8 mouse cellular contexts compared by ENCODE assay signal in genomic region chr14:121697709-121698619, GRCm38 (mm10).
DNase-seq lines count a peak whose midpoint lies in the region; ATAC-seq and TF ChIP-seq lines count a peak whose summit lies in the region.

No protein-coding gene starts in this region.

- H3K36me3 ChIP-seq in forebrain, embryonic 10.5 days (replicated peaks), result no peaks in the 10 kb centered on the region
- H3K36me3 ChIP-seq in heart, embryonic 14.5 days (ENCODE audit: control insufficient read depth, insufficient read depth, low read length), result no peaks in the 10 kb centered on the region
- no peaks in the 10 kb centered on the region for H3K36me3 ChIP-seq in liver, embryonic 11.5 days (ENCODE audit: control insufficient read depth, insufficient read depth, low read length)
- no peaks in the 10 kb centered on the region for H3K36me3 ChIP-seq in midbrain, postnatal 0 days (ENCODE audit: insufficient read depth, low read length)

- no peaks in the 10 kb centered on the region for H3K9me3 ChIP-seq in forebrain, embryonic 10.5 days
- no peaks in the 10 kb centered on the region for H3K9me3 ChIP-seq in heart, embryonic 14.5 days (ENCODE audit: control insufficient read depth, low read length)
- H3K9me3 ChIP-seq in liver, embryonic 11.5 days (ENCODE audit: control insufficient read depth, low read length), result no peaks in the 10 kb centered on the region
- H3K9me3 ChIP-seq in midbrain, postnatal 0 days (ENCODE audit: low read length), result no peaks in the 10 kb centered on the region

- peak; percentile 28; the same call in 1 of the 2 replicates for TF ChIP-seq POLR2A in cerebellum, adult 2 months (IDR thresholded peaks at IDR 0.05; ENCODE audit: borderline replicate concordance, insufficient read depth, low read length)

- TF ChIP-seq CTCF in cerebellum, adult 2 months (IDR thresholded peaks at IDR 0.05; ENCODE audit: borderline replicate concordance, insufficient read depth, low read depth, low read length), result no peak
- peak; percentile 27 for TF ChIP-seq CTCF in midbrain, postnatal 0 days (IDR thresholded peaks at IDR 0.05)

- peak overlapping the region; percentile 70 for H3K4me2 ChIP-seq in heart, embryonic 14.5 days (ENCODE audit: low read length)
- peak overlapping the region; percentile 55 for H3K4me2 ChIP-seq in liver, embryonic 11.5 days
- H3K4me2 ChIP-seq in midbrain, postnatal 0 days (ENCODE audit: low read depth, low read length, poor library complexity, severe bottlenecking), result peak overlapping the region; percentile 41

- H3K9ac ChIP-seq in heart, embryonic 14.5 days (ENCODE audit: low read length), result peak overlapping the region; percentile 61
- no peak overlapping the region for H3K9ac ChIP-seq in liver, embryonic 11.5 days (ENCODE audit: low read depth, low read length)
- H3K9ac ChIP-seq in midbrain, postnatal 0 days (replicated peaks; ENCODE audit: low read length, poor library complexity, severe bottlenecking), result peak overlapping the region; percentile 30; the same call in 1 of the 2 replicates

- peak; percentile 79 for ATAC-seq in heart, embryonic 14.5 days (ENCODE audit: insufficient number of reproducible peaks, insufficient read depth, low FRiP score, low read depth)
- 0 out of 2 replicates have a peak, but pooled peaks have one; percentile 26 for ATAC-seq in liver, embryonic 11.5 days (replicated peaks; ENCODE audit: low FRiP score)
- peak; percentile 69; the same call in 1 of the 2 replicates for ATAC-seq in midbrain, postnatal 0 days (ENCODE audit: low FRiP score)

- peak overlapping the region; percentile 37; the same call in 1 of the 2 replicates for H3K27ac ChIP-seq in cerebellum, adult 2 months (ENCODE audit: insufficient read depth, low read length)
- peak overlapping the region; percentile 81 for H3K27ac ChIP-seq in forebrain, embryonic 10.5 days
- peak overlapping the region; percentile 74 to 82 for H3K27ac ChIP-seq in heart, embryonic 14.5 days (replicated peaks in 1 of 2; ENCODE audit: control insufficient read depth in 1 of 2, insufficient read depth in 1 of 2, low read depth in 2 of 2, low read length in 2 of 2)
- H3K27ac ChIP-seq in liver, embryonic 11.5 days (ENCODE audit: low read depth, low read length), result peak overlapping the region; percentile 21; the same call in 1 of the 2 replicates
- H3K27ac ChIP-seq in midbrain, postnatal 0 days (ENCODE audit: low read depth, low read length), result 0 out of 2 replicates have a peak overlapping the region, but pooled peaks have one; percentile 3

- peaks cover 35% of the 10 kb centered on the region for H3K4me1 ChIP-seq in cerebellum, adult 2 months (ENCODE audit: control insufficient read depth, insufficient read depth, low read length)
- peaks cover 33% of the 10 kb centered on the region for H3K4me1 ChIP-seq in forebrain, embryonic 10.5 days
- H3K4me1 ChIP-seq in heart, embryonic 14.5 days (ENCODE audit: control insufficient read depth in 2 of 2, insufficient read depth in 2 of 2, low read length in 2 of 2), result peaks cover 8 to 15% of the 10 kb centered on the region in 2 experiments
- peaks cover 7% of the 10 kb centered on the region for H3K4me1 ChIP-seq in liver, embryonic 11.5 days (replicated peaks; ENCODE audit: control insufficient read depth, insufficient read depth, low read length)
- peaks cover 6% of the 10 kb centered on the region; the same call in 1 of the 2 replicates for H3K4me1 ChIP-seq in midbrain, postnatal 0 days (ENCODE audit: insufficient read depth, low read length)

- peak; percentile 33 to 46 for DNase-seq in cerebellum, adult 2 months
- no peak for DNase-seq in cerebellum, postnatal 25 days
- DNase-seq in forebrain, embryonic 10.5 days (ENCODE audit: extremely low spot score, low spot score), result peak; percentile 36
- DNase-seq in kidney, postnatal 10 days, result peak; percentile 81
- no peak for DNase-seq in liver, embryonic 11.5 days (ENCODE audit: low spot score)
- DNase-seq in midbrain, postnatal 0 days (ENCODE audit: low spot score), result peak; percentile 51
- DNase-seq in MN1 (ENCODE audit: low spot score), result no peak

- H3K27me3 ChIP-seq in cerebellum, adult 2 months (ENCODE audit: control insufficient read depth, insufficient read depth, low read length), result no peaks in the 10 kb centered on the region
- H3K27me3 ChIP-seq in forebrain, embryonic 10.5 days (ENCODE audit: poor library complexity, severe bottlenecking), result 0 out of 2 replicates have a peak, but pooled peaks cover 5% of the 10 kb centered on the region
- H3K27me3 ChIP-seq in heart, embryonic 14.5 days (ENCODE audit: control insufficient read depth, insufficient read depth, low read length), result 0 out of 2 replicates have a peak, but pooled peaks cover 3% of the 10 kb centered on the region
- peaks cover 3% of the 10 kb centered on the region; the same call in 1 of the 2 replicates for H3K27me3 ChIP-seq in liver, embryonic 11.5 days (replicated peaks; ENCODE audit: control insufficient read depth, insufficient read depth, low read length)
- no peaks in the 10 kb centered on the region for H3K27me3 ChIP-seq in midbrain, postnatal 0 days (ENCODE audit: insufficient read depth, low read length)

- peak overlapping the region; percentile 43 for H3K4me3 ChIP-seq in cerebellum, adult 2 months (replicated peaks; ENCODE audit: insufficient read depth, low read depth, low read length)
- H3K4me3 ChIP-seq in forebrain, embryonic 10.5 days, result peak overlapping the region; percentile 44
- H3K4me3 ChIP-seq in heart, embryonic 14.5 days (ENCODE audit: control insufficient read depth in 1 of 2, insufficient read depth in 1 of 2, low read depth in 1 of 2, low read length in 2 of 2), result peak overlapping the region; percentile 40 to 54
- H3K4me3 ChIP-seq in liver, embryonic 11.5 days (ENCODE audit: low read depth, low read length), result peak overlapping the region; percentile 17
- H3K4me3 ChIP-seq in midbrain, postnatal 0 days (ENCODE audit: low read depth, low read length), result peak overlapping the region; percentile 20; the same call in 1 of the 2 replicates

- WGBS in cerebellum, adult 2 months, result 32% methylated on average over 23 of the region's 23 CpGs
- 11% methylated on average over 23 of the region's 23 CpGs for WGBS in forebrain, embryonic 10.5 days
- WGBS in heart, embryonic 14.5 days, result 6% methylated on average over 23 of the region's 23 CpGs
- 12% methylated on average over 23 of the region's 23 CpGs for WGBS in liver, embryonic 11.5 days
- 11% methylated on average over 23 of the region's 23 CpGs for WGBS in midbrain, postnatal 0 days

Comparison
In these comparisons a context has a peak if more than half of its experiments do, and no peak if none do; other contexts are left out.
1. DNase-seq: peak in cerebellum, adult 2 months (2 of 2), forebrain, embryonic 10.5 days (single experiment), kidney, postnatal 10 days (single experiment) and midbrain, postnatal 0 days (single experiment); none in cerebellum, postnatal 25 days (0 of 2), liver, embryonic 11.5 days (single experiment) and MN1 (single experiment).
2. H3K27ac ChIP-seq: peak in every context shown above with its lines; median percentile 81 in forebrain, embryonic 10.5 days; 78 in heart, embryonic 14.5 days; 37 in cerebellum, adult 2 months; 21 in liver, embryonic 11.5 days; 3 in midbrain, postnatal 0 days.
3. ATAC-seq: peak in every context shown above with its lines; median percentile 79 in heart, embryonic 14.5 days; 69 in midbrain, postnatal 0 days; 26 in liver, embryonic 11.5 days.
4. Peak in every context shown above with its lines, with median percentiles within 50 percentile points of each other: H3K4me3 ChIP-seq and H3K4me2 ChIP-seq.